Mouse (Mus musculus): Measurements from ENCODE around the gene Ccr2.
"Not testable (repeated sequence)": the region's sequence is repeated elsewhere in the genome, so short reads cannot be mapped to it uniquely, and the experiment has no call there.

The Ccr2 gene

GRCm38 (mm10) chr9:124118489-124118888 lies 16.7 kb downstream of the Ccr2 start:
- no peak for DNase-seq (ENCODE audit: low spot score)

DNA sequence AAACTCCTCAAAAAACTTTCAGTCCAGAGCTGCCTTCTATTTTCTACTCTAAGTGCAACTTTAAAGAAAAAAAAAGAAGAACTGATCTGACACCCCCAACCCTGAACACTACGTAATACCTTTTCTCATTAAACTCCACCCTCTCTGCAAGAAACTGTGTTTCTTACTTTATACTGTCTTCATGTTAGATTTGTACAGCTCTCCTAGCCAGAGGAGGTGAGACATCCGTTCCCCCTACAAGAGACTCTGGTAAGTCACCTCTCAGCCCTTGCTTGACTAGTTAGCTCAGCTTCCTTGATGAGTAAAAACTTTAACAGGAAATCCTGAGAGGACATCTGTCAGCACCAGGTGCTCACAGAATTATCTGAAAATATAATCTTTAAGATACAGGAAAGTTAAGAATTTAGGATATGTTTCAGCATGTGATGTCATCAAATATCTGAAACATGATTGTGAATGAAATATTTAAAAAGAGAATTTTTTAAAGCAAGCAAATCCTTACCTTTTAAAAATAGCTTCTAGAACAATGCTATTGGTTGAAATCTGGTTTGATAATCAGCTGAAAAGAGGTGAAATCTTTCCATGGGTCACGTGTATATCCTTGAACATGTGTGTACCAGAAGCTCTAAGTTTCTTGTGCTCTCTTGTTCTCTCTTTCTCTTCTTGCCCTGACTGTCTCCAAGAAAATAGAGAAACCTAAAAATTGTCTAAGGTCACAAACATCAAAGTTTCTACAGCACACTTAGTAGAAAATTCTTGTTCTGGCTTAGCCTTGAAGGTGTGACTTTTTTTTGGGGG lies 19.8 kb downstream of the Ccr2 start, which contains the start of gene Ccr5:
TSS of gene Ccr5 (plus strand) at position 157 of the 798 bp plus-strand sequence.
- no peak for DNase-seq (ENCODE audit: low spot score)

DNA sequence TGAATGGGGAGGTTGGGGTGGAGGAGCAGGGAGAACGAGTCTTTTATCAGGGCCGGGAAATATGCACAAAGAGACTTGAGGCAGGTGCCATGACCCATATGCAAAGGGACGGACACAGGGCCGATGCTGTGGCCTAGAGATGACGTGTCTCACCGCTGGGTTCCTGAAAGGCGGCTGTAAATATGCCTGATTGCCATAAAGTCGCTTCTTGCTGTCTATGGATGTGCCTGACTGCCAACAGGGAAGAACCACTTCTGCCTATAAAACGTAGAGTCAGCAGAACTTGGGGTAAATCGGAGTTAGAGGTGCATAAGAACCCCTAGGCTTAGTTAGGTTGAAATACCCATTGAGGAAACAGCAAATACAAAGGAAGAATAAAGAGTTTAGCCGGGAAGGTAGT lies 23.8 kb downstream of the Ccr2 start:
- DNase-seq (ENCODE audit: low spot score): no peak

DNA sequence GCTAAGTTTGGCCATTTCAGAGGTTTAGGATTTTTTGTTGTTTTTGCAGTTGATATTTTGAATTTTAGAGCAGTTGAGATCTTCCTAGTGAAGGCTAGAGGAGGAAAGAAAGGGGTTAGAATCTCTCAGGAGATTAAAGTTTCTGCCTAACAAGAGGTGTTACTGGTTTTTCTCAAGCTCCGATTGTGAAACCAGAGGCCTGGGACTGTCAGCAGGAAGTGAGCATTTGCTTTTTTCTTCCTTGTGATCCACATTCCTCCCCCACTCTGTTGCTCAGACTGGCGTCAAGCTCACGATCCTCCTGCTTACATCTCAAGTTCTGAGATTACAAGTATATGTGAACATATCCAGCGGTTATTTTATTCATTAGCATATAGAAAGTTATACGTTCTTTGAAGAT lies 24.6 kb downstream of the Ccr2 start:
- peak; percentile 36 for DNase-seq (ENCODE audit: low spot score)

GRCm38 (mm10) chr9:124127412-124127811 lies 25.7 kb downstream of the Ccr2 start:
- no peak for DNase-seq (ENCODE audit: low spot score)

GRCm38 (mm10) chr9:124128379-124128778 lies 26.6 kb downstream of the Ccr2 start:
- DNase-seq (ENCODE audit: low spot score): peak; percentile 73

- not testable (repeated sequence) for DNase-seq (ENCODE audit: low spot score)
Observed at GRCm38 (mm10) chr9:124132899-124133298, 31.1 kb downstream of the Ccr2 start.

GRCm38 (mm10) chr9:124134919-124135318 lies 33.2 kb downstream of the Ccr2 start:
- DNase-seq (ENCODE audit: low spot score): not testable (repeated sequence)

DNA sequence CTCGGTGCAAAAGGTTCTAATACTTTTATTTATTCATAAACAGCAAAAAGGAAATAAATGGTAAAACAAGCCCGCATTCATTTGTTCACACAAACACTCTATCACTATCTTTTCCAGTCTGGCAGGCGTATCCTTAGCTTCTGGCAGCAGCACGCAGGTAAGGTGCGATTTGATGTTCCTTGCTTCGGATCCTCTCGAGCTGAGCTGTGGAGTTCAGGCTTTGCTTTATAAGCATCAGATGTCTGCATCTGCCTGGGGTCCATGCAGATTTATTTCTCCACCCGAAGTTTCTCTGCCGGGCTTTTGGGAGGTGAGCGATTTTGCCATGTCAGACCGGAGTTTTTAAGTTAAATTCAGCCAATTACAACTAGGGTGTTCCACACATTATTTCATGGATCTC lies 35.9 kb downstream of the Ccr2 start:
- no peak for DNase-seq (ENCODE audit: low spot score)

- peak; percentile 42 for DNase-seq (ENCODE audit: low spot score)
Observed at GRCm38 (mm10) chr9:124138055-124138775, 36.5 kb downstream of the Ccr2 start.

DNA sequence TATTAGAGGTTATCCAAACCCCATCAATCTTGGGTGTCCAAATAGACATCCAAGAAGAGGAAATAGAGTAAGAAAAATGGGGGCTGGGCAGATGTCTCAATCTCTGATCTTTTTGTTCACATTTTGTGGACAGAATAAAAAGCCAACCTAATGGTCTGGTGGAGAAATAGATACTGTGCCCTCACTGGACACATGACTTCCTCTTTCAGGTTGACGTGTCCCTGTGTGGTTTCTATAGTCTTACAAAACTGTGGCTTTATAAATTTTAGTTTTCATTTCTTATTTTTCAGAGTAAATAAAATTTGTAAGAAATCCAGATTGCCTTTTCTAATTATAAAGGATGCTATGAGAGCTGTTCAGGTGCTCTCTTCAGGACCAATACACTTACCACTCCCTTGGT lies 41.9 kb downstream of the Ccr2 start:
- no peak for DNase-seq (ENCODE audit: low spot score)

DNA sequence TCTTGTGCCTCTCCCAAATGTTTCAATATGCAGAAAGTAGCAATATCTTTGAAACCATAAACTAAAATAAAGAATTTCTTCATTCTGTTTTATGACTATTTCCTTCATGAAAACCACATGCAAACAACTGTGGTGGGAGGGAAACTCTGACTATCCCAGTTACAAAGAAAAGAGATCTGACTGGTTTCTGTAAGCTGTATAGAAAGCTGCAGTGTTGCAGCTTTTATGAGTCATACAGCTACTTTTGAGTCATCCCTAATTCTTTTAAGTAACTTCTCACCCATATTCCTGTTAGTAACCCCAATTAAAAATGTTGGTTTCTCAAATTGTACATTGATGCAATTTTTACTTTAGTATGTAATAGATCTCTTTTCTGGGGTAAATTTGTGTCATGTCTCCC lies 44.6 kb downstream of the Ccr2 start:
- DNase-seq (ENCODE audit: low spot score): no peak
